Mouse (Mus musculus) hindbrain, embryonic 12.5 days (tissue): ENCODE data around the gene Dhrs7b. TPM values are rescaled to one million over a fixed set of nuclear protein-coding genes. Genes with fewer than 3 reads are reported as not detected.
"Not testable (repeated sequence)": the region's sequence is repeated elsewhere in the genome, so short reads cannot be mapped to it uniquely, and the experiment has no call there.

Source experiments
- ATAC-seq: fragments of 200-750 bp; cut with Nextera tagmentation; 2 replicates; pipeline ENCODE4 v1.8.0; 2017; ENCODE audit warnings: moderate TSS enrichment; ENCODE audit not compliant: low FRiP score
- H3K27ac ChIP-seq: fragments of 300-500 bp; sonication (generic); 2 replicates; pipeline ENCODE4 v1.5.1; 2016; ENCODE audit warnings: mild to moderate bottlenecking
- H3K27me3 ChIP-seq: fragments of 300-500 bp; sonication (generic); 2 replicates; pipeline ENCODE4 v1.6.1; 2016; ENCODE audit warnings: mild to moderate bottlenecking
- H3K36me3 ChIP-seq: fragments of 300-500 bp; sonication (generic); 2 replicates; pipeline ENCODE4 v1.6.1; 2016; ENCODE audit warnings: mild to moderate bottlenecking
- H3K4me1 ChIP-seq: fragments of 300-500 bp; sonication (generic); 2 replicates; pipeline ENCODE4 v1.6.1; 2016
- H3K4me2 ChIP-seq: fragments of 300-500 bp; sonication (generic); replicated peaks from 2 replicates; pipeline ENCODE4 v1.6.1; 2016; ENCODE audit warnings: mild to moderate bottlenecking
- H3K4me3 ChIP-seq: fragments of 300-500 bp; sonication (generic); 2 replicates; pipeline ENCODE4 v1.5.1; 2016; ENCODE audit warnings: mild to moderate bottlenecking
- H3K9ac ChIP-seq: fragments of 300-500 bp; sonication (generic); 2 replicates; pipeline ENCODE4 v1.6.1; 2016; ENCODE audit warnings: mild to moderate bottlenecking, moderate library complexity
- H3K9me3 ChIP-seq: fragments of 300-500 bp; sonication (generic); replicated peaks from 2 replicates; pipeline ENCODE4 v1.6.1; 2016; ENCODE audit warnings: mild to moderate bottlenecking
- whole genome bisulfite sequencing: fragments of 180-500 bp; shearing (Covaris S2); methylation state at CpG from one replicate; pipeline ENCODE4 v1.1.7; 2016; 5-methylcytosine and 5-hydroxymethylcytosine counted together
- polyA plus RNA-seq: library from polyadenylated mRNA; unstranded; fragments of >200 nt; fragmentation: Nextera tagmentation; extraction: Ambion mirVana; gene quantifications from 2 replicates; pipeline ENCODE4 v1.2.1, GENCODE M21; 2016

The Dhrs7b gene
- polyA plus RNA-seq, 1 experiment from 2014 or later: 30.4 TPM

DNA sequence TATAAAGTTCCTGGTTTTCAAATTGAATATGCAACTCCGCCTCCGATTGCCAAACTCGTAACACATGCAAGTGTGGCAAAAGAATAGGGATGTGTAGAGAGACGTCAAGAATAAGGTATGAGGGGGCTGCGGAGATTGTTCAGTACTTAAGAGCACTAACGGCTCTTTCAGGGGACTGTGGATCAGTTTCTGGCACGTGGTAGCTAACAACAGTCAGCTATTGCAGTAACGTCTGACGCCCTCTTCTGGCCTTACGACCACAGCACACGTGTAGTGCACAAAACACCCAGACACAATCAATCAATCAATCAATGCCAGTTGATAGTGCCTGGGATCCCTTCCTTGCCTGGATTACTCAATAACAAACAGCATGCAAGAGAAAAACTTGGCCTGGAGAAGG, 49.0 kb downstream of the Dhrs7b start:
- ATAC-seq: no peak

DNA sequence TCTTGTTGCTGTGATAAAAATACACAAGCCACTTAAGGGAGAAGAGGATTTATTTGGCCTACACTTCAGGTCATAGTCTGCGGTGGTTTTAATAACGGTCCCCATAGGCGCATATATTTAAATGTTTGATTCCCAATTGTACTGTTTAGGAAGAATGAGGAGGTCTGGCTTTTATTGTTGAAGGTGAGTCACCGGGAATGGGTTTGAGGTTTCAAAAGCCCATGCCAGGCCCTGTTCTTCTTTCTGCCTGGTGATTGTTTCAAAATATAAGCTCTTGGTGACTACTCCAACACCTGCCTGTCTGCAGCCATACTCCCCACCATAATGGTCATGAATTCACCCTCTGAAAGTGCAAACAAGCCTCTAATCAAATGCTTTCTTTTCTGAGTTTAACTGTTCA, 50.1 kb downstream of the Dhrs7b start:
- no peaks in the 10 kb centered on the region for H3K36me3 ChIP-seq
- WGBS: 97% methylated on average over 4 of the region's 4 CpGs
- no peak overlapping the region for H3K4me3 ChIP-seq
- no peak for ATAC-seq
- H3K27me3 ChIP-seq: no peaks in the 10 kb centered on the region
- no peaks in the 10 kb centered on the region for H3K9me3 ChIP-seq
- peaks cover 26% of the 10 kb centered on the region for H3K4me1 ChIP-seq
- H3K27ac ChIP-seq: no peak overlapping the region
- no peak overlapping the region for H3K4me2 ChIP-seq
- H3K9ac ChIP-seq: no peak overlapping the region

More for the DNA sequence above, 49.0 kb downstream of the Dhrs7b start:
- Histone ChIP-seq H3K9me3 (no peaks in the 10 kb centered on the region), H3K9ac (peak overlapping the region; percentile 73), H3K27me3 (no peaks in the 10 kb centered on the region), H3K4me2 (peak overlapping the region; percentile 77), H3K36me3 (no peaks in the 10 kb centered on the region), H3K4me1 (peaks cover 36% of the 10 kb centered on the region), H3K4me3 (peak overlapping the region; percentile 95), H3K27ac (peak overlapping the region; percentile 95)
- WGBS: 2% methylated on average over 11 of the region's 11 CpGs

DNA sequence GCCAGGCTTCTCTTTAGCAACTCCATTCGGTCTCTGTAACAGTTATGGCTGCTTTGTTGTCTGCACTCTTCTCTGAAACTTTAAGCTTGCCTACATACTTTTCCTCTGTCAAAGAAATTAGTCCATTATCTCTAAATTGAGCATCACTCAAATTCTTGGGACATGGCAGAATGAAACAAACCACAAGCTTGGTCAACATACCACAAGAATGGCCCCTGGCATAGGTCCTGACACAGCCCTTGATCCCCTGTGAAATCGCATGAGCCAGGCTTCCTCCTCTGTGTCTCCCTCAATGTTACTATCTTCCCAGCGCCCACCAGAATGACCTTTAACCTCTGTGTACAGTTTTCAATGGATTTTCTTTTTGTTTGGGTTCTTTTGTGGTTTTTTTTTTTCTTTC, 52.0 kb downstream of the Dhrs7b start:
- no peaks in the 10 kb centered on the region for H3K9me3 ChIP-seq
- ATAC-seq: no peak
- H3K4me1 ChIP-seq: peaks cover 9% of the 10 kb centered on the region
- H3K4me3 ChIP-seq: no peak overlapping the region
- H3K4me2 ChIP-seq: no peak overlapping the region
- no peaks in the 10 kb centered on the region for H3K27me3 ChIP-seq
- no peak overlapping the region for H3K9ac ChIP-seq
- no peaks in the 10 kb centered on the region for H3K36me3 ChIP-seq
- 74% methylated on average over 3 of the region's 3 CpGs for WGBS
- no peak overlapping the region for H3K27ac ChIP-seq

DNA sequence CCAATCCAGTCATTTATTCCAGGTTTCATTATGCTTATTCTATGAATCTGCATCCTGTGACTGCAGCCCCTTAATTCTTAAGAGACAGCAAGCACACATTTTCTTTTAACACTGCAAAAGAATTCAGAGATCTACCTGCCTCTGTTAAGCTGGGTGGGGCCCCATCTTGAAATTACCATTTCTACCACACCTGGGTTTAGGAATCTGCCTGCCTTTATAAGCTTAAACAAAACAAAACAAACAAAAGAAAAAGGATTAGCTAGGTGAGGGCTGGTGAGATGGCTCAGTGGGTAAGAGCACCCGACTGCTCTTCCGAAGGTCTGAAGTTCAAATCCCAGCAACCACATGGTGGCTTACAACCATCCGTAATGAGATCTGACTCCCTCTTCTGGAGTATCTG, 56.6 kb downstream of the Dhrs7b start:
- not testable (repeated sequence) for H3K9me3 ChIP-seq, H3K27ac ChIP-seq, H3K9ac ChIP-seq, H3K4me2 ChIP-seq, ATAC-seq, H3K27me3 ChIP-seq, H3K4me1 ChIP-seq, H3K36me3 ChIP-seq, H3K4me3 ChIP-seq
- WGBS: 87% methylated on average over 3 of the region's 3 CpGs

DNA sequence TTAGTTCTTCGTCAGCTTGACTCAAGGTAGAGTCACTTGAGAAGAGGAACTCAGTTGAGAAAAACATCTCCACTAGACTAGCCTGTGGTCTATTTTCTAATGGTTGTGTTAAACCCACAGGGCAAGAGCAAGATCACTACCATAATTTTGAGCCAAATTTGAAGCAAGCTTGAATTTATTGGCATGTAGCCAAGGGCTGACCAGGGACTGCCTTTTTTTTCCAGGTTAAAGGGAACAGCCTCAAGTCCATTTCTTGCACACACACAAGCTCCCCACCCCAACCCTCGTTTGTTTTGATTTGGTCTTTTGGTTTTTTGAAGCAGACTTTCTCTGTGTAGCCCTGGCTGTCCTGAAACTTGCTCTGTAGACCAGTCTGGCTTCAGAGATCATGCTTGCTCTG, 59.4 kb downstream of the Dhrs7b start:
- Histone ChIP-seq H3K4me1 (no peaks in the 10 kb centered on the region), H3K9me3 (no peaks in the 10 kb centered on the region), H3K36me3 (no peaks in the 10 kb centered on the region), H3K4me3 (no peak overlapping the region), H3K4me2 (no peak overlapping the region), H3K27me3 (no peaks in the 10 kb centered on the region), H3K27ac (no peak overlapping the region), H3K9ac (no peak overlapping the region)
- no peak for ATAC-seq
- 71% methylated on average over 2 of the region's 2 CpGs for WGBS

DNA sequence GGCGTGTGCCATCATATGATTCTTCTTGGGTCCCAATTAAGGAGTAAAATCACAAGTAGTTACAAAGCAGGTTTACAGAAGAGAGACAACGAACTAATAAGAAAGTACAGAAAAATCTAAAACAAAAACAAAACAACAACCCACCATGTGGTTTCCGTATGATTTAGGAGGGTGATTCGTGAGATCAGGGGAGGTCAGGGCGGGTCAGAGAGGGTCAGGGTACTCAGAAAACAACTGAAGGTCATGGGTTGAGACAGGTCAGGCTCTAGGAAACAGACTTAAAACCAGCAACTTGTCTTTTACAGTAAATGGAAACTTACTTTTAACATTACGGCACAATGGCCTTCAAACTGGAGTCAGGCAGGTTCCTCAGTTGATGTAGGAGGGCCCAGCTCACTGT, 59.9 kb downstream of the Dhrs7b start:
- H3K36me3 ChIP-seq: no peaks in the 10 kb centered on the region
- H3K4me2 ChIP-seq: no peak overlapping the region
- H3K27me3 ChIP-seq: no peaks in the 10 kb centered on the region
- no peaks in the 10 kb centered on the region for H3K4me1 ChIP-seq
- no peak for ATAC-seq
- H3K4me3 ChIP-seq: no peak overlapping the region
- WGBS: 67% methylated on average over 6 of the region's 6 CpGs
- no peaks in the 10 kb centered on the region for H3K9me3 ChIP-seq
- H3K27ac ChIP-seq: no peak overlapping the region
- H3K9ac ChIP-seq: no peak overlapping the region

DNA sequence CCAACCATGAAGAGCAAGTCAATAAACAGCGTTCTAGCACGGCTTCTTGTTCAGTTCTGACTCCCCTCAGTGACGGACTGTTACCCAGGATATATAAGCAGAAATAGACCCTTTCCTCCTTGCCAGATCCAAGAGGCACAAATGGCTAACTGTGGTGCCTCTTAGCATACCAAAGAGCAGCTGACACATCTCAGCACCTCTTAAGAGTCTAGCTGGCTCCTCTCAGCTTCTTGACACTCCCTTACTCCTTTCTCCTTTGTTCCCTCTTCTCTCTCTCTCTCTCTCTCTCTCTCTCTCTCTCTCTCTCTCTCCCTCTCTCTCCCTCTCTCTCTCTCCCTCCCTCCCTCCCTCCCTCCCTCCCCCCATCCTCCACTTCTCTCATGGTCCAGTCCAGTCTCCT, 60.3 kb downstream of the Dhrs7b start:
- no peak overlapping the region for H3K9ac ChIP-seq
- H3K4me3 ChIP-seq: no peak overlapping the region
- H3K27ac ChIP-seq: no peak overlapping the region
- WGBS: 40% methylated on average over 3 of the region's 3 CpGs
- no peak for ATAC-seq
- no peak overlapping the region for H3K4me2 ChIP-seq
- H3K36me3 ChIP-seq: no peaks in the 10 kb centered on the region
- peaks cover under 1% of the 10 kb centered on the region; the same call in 1 of the 2 replicates for H3K4me1 ChIP-seq
- H3K9me3 ChIP-seq: no peaks in the 10 kb centered on the region
- no peaks in the 10 kb centered on the region for H3K27me3 ChIP-seq

DNA sequence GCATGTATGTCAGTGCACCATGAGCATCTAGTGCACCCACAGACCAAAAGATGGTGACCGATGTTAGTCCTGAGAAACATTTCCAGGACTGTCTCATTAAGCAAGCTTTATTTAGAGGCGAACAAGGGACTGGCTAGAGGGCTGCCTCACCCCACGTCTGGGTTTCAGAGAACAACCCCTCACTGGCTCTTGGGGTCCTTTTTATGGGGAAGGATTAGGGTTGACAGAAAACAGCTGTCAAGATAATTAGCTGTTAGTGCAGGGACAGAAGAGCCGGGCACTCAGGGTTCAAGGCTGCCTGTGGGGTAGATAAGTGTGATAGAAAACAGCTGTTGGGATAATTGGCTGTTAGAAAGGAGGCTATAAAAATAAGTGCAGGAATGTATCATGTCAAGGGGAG, 65.5 kb downstream of the Dhrs7b start:
- 43% methylated on average over 4 of the region's 4 CpGs for WGBS
- H3K9ac ChIP-seq: no peak overlapping the region
- H3K4me2 ChIP-seq: no peak overlapping the region
- ATAC-seq: no peak
- H3K4me1 ChIP-seq: peaks cover 3% of the 10 kb centered on the region; the same call in 1 of the 2 replicates
- H3K9me3 ChIP-seq: no peaks in the 10 kb centered on the region
- H3K36me3 ChIP-seq: no peaks in the 10 kb centered on the region
- no peak overlapping the region for H3K4me3 ChIP-seq
- H3K27me3 ChIP-seq: no peaks in the 10 kb centered on the region
- H3K27ac ChIP-seq: no peak overlapping the region

DNA sequence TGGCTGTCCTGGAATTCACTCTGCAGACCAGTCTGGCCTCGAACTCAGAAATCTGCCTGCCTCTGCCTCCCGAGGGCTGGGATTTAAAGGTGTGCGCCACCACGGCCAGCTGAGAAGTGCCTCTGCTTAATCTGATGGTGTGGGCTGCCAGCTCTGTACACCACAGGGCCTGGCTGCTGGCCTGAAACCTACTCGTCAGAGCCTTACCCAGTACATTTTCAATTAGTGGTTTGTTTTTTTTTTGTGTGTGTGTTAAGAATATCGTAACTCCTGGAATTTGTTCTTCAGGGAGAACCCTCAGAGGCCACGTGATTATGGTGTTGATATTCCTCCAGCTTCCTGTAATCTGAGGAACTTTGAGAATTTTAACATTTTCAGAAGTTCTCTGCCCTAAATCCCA, 71.6 kb downstream of the Dhrs7b start:
- Histone ChIP-seq H3K4me2 (no peak overlapping the region), H3K4me1 (no peaks in the 10 kb centered on the region), H3K36me3 (peaks cover 32% of the 10 kb centered on the region), H3K9ac (no peak overlapping the region), H3K9me3 (no peaks in the 10 kb centered on the region), H3K27me3 (no peaks in the 10 kb centered on the region), H3K4me3 (no peak overlapping the region), H3K27ac (no peak overlapping the region)
- 81% methylated on average over 7 of the region's 7 CpGs for WGBS
- ATAC-seq: no peak

DNA sequence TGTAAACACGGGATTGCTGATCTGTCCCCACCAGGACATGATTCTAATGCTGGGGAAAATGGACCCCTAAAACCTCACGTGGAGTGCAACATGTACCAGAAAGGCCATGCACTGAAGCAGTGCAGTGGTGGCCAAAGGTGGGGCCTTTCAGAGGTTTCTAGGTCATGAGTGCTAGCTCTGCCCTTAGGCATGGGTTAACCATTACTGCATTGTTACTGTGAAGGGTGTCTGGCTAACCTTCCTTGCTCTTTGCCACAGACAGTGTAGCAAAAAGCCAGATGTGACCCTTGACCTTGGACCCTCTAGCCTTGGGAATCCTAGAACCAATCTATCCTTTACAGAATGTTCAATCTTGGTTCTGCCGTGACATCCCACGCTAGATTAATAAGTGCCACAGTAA, 72.1 kb downstream of the Dhrs7b start:
- ATAC-seq: no peak
- Histone ChIP-seq H3K27me3 (no peaks in the 10 kb centered on the region), H3K36me3 (peaks cover 32% of the 10 kb centered on the region), H3K9ac (no peak overlapping the region), H3K27ac (no peak overlapping the region), H3K4me2 (no peak overlapping the region), H3K9me3 (no peaks in the 10 kb centered on the region), H3K4me1 (no peaks in the 10 kb centered on the region), H3K4me3 (no peak overlapping the region)
- 74% methylated on average over 4 of the region's 4 CpGs for WGBS

DNA sequence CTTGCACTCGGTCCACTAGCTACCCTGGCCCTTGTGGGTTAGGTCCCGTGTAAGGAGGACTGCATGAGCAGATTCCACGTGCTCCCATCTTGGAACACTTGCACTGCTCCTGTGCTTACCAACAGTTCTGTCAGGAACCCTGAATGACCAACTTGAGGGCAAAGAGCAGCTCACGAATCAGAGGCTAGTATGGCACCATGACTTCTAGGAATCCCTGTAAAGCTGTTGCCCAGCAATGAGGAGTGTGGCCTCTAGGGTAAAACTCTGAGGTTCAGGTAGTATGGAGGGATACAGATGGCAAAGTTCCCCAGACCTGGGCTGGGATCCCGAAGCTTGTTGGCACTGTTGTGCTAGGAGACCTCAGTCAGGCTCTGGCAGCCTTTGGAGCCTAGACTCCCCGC, 73.2 kb downstream of the Dhrs7b start:
- H3K27ac ChIP-seq: no peak overlapping the region
- no peaks in the 10 kb centered on the region for H3K4me1 ChIP-seq
- no peaks in the 10 kb centered on the region for H3K9me3 ChIP-seq
- H3K9ac ChIP-seq: no peak overlapping the region
- ATAC-seq: no peak
- H3K36me3 ChIP-seq: peaks cover 32% of the 10 kb centered on the region
- H3K27me3 ChIP-seq: no peaks in the 10 kb centered on the region
- H3K4me3 ChIP-seq: no peak overlapping the region
- no peak overlapping the region for H3K4me2 ChIP-seq
- 85% methylated on average over 6 of the region's 6 CpGs for WGBS

DNA sequence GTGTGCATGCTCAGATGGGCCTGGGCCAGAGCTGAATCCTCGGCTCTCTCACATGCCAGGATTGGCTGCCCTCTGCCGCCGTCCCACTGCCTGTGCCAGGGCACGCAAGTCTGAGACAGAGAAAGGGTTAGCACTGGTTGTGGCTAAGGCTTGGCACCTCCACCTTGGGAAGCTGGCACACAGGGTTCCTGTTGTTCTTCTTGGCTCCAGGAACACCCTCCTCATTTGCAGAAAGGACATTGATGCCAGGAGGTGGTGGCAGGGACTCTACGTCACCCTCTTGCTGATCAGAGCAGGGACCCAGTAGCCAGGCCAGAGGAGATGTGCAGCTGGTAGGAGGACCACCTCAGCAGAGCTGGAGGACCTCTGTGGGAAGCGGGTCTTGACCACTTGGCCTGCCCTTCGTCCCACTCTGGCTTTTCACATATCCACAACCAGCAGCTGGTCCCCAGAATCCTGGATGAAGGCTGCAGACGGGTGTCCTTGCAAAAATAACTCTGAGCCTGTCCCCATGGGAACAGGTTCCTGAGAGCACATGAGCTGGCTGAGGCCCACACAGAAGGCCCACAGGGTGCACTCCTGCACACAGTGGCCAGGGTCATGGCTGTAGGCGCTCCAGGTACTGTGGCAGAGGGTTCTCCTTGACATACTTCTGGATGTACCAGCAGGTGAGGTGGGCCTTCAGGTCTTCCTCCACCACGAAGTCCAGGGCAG, 75.1 kb downstream of the Dhrs7b start:
- no peaks in the 10 kb centered on the region for H3K27me3 ChIP-seq
- H3K36me3 ChIP-seq: peaks cover 32% of the 10 kb centered on the region
- no peak overlapping the region for H3K9ac ChIP-seq
- H3K27ac ChIP-seq: no peak overlapping the region
- no peaks in the 10 kb centered on the region for H3K4me1 ChIP-seq
- 89% methylated on average over 10 of the region's 10 CpGs for WGBS
- H3K4me2 ChIP-seq: no peak overlapping the region
- H3K4me3 ChIP-seq: no peak overlapping the region
- H3K9me3 ChIP-seq: no peaks in the 10 kb centered on the region
- no peak for ATAC-seq

DNA sequence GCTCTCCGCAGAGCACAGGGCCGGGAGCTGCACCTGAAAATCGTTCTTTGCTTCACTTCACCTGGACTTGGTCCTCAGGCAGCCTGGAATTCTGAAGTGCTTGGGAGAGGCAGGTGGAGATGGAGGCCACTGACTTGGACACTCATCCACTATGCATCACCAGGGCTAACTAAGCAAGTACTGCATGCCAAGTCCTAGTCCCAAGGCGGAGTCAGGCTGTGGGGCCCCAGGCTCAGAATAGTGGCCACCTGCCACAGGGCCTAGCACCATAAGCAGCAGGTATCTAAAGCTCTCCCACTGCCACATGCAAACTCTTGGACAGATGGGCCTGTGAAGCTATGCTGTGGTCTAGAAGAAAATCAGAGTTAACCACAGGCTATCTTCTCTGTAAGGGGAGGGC, 76.0 kb downstream of the Dhrs7b start:
- no peaks in the 10 kb centered on the region for H3K27me3 ChIP-seq
- no peaks in the 10 kb centered on the region for H3K9me3 ChIP-seq
- H3K4me3 ChIP-seq: no peak overlapping the region
- no peak overlapping the region for H3K27ac ChIP-seq
- peaks cover 2% of the 10 kb centered on the region for H3K4me1 ChIP-seq
- H3K9ac ChIP-seq: no peak overlapping the region
- ATAC-seq: no peak
- H3K4me2 ChIP-seq: no peak overlapping the region
- 94% methylated on average over 4 of the region's 4 CpGs for whole genome bisulfite sequencing
- H3K36me3 ChIP-seq: peaks cover 32% of the 10 kb centered on the region
